Mouse (Mus musculus) G1E (cell line): ENCODE data around the gene Ints11. TPM values are rescaled to one million over a fixed set of nuclear protein-coding genes. Genes with fewer than 3 reads are reported as not detected.

ENCODE experiments used
- ATAC-seq: 2 replicates; pipeline ENCODE4 v1.8.0; 2016; ENCODE audit warnings: mild to moderate bottlenecking; ENCODE audit not compliant: insufficient number of reproducible peaks, poor library complexity, low FRiP score, severe bottlenecking; ENCODE audit errors: extremely low read depth
- DNase-seq: peaks from one replicate; pipeline ENCODE4 v3.0.0; 2012; ENCODE audit warnings: low spot score
- H3K27me3 ChIP-seq: 2 replicates; pipeline ENCODE4 v1.6.1; 2012; ENCODE audit warnings: mild to moderate bottlenecking, low read length, inconsistent platforms; ENCODE audit not compliant: insufficient read depth
- H3K36me3 ChIP-seq: replicated peaks from 2 replicates; pipeline ENCODE3; 2012; ENCODE audit warnings: mild to moderate bottlenecking, inconsistent platforms
- H3K4me1 ChIP-seq: 2 replicates; pipeline ENCODE4 v1.6.1; 2012; ENCODE audit warnings: low read depth, low read length, inconsistent platforms, mixed read lengths; ENCODE audit not compliant: insufficient read depth
- H3K4me3 ChIP-seq: 2 replicates; pipeline ENCODE4 v1.5.1; 2012; ENCODE audit warnings: low read depth, mild to moderate bottlenecking, inconsistent platforms, low read length, moderate library complexity, mixed read lengths
- H3K9me3 ChIP-seq: replicated peaks from 2 replicates; pipeline ENCODE4 v1.6.1; 2012; ENCODE audit warnings: inconsistent platforms
- CTCF ChIP-seq: IDR thresholded peaks from 2 replicates; pipeline ENCODE4 v1.5.1; 2012; ENCODE audit warnings: low read depth, low read length, inconsistent platforms, mixed read lengths
- GATA1 ChIP-seq: IDR thresholded peaks from 2 replicates; pipeline ENCODE4 v1.6.1; 2012; ENCODE audit warnings: borderline replicate concordance, low read length, inconsistent platforms, mixed read lengths
- GATA2 ChIP-seq: IDR thresholded peaks from 2 replicates; pipeline ENCODE4 v1.6.1; 2012; ENCODE audit warnings: low read depth, low read length, inconsistent platforms, borderline replicate concordance
- POLR2AphosphoS5 ChIP-seq: IDR thresholded peaks from 2 replicates; pipeline ENCODE4 v1.6.1; 2012; ENCODE audit warnings: low read depth, low read length, inconsistent platforms; ENCODE audit not compliant: insufficient replicate concordance
- TAL1 ChIP-seq: conservative IDR thresholded peaks from 2 replicates; pipeline ENCODE4 v1.6.1; 2012; ENCODE audit warnings: low read depth, low read length, inconsistent platforms, mixed read lengths
- polyA plus RNA-seq: library from polyadenylated mRNA; stranded (reverse); fragments of >175 nt; gene quantifications from 2 replicates; pipeline ENCODE4 v1.2.3, GENCODE M21; 2012
- total RNA-seq, 2 experiments: library from RNA; stranded (forward) in 1 of 2; stranded (reverse) in 1 of 2; fragments of 200-1000 nt in 1 of 2; fragments of >200 nt in 1 of 2; fragmentation: Nextera tagmentation in 1 of 2; gene quantifications; 2 replicates each; pipeline ENCODE4 v1.2.3; 2014 to 2017

The Ints11 gene
- total and polyA plus RNA-seq, 3 experiments = 21.7 to 43.5 (median 35.6) TPM

GRCm38 (mm10) chr4:155908281-155908680 is 38.9 kb downstream of the Ints11 start:
- H3K9me3 ChIP-seq = no peaks in the 10 kb centered on the region
- DNase-seq (no peak), ATAC-seq (no peak)
- TF ChIP-seq POLR2AphosphoS5 = no peak
- TF ChIP-seq GATA2 = no peak
- no peak for TF ChIP-seq CTCF
- TF ChIP-seq GATA1 = no peak
- TF ChIP-seq TAL1 = no peak
- H3K36me3 ChIP-seq = peaks cover 54% of the 10 kb centered on the region
- 0 out of 2 replicates have a peak, but pooled peaks cover 4% of the 10 kb centered on the region for H3K4me1 ChIP-seq
- H3K4me3 ChIP-seq = no peak overlapping the region
- H3K27me3 ChIP-seq = peaks cover 11% of the 10 kb centered on the region

GRCm38 (mm10) chr4:155908751-155909150 is 39.4 kb downstream of the Ints11 start:
- TF ChIP-seq GATA2 (no peak), GATA1 (no peak), POLR2AphosphoS5 (no peak), CTCF (no peak), TAL1 (no peak)
- H3K27me3 ChIP-seq = peaks cover 11% of the 10 kb centered on the region
- ATAC-seq (no peak), DNase-seq (no peak)
- H3K4me1 ChIP-seq = 0 out of 2 replicates have a peak, but pooled peaks cover 4% of the 10 kb centered on the region
- H3K4me3 ChIP-seq = no peak overlapping the region
- H3K9me3 ChIP-seq = no peaks in the 10 kb centered on the region
- H3K36me3 ChIP-seq = peaks cover 50% of the 10 kb centered on the region

GRCm38 (mm10) chr4:155932031-155932430 is 62.7 kb downstream of the Ints11 start:
- H3K36me3 ChIP-seq = no peaks in the 10 kb centered on the region
- TF ChIP-seq TAL1 (no peak), GATA2 (no peak), POLR2AphosphoS5 (no peak), GATA1 (no peak), CTCF (no peak)
- H3K27me3 ChIP-seq = peaks cover 24% of the 10 kb centered on the region
- no peak for ATAC-seq
- H3K4me1 ChIP-seq = no peaks in the 10 kb centered on the region
- H3K4me3 ChIP-seq = no peak overlapping the region
- no peaks in the 10 kb centered on the region for H3K9me3 ChIP-seq
- DNase-seq = no peak

Other genes starting within 250 kb of the Ints11 start
Only the 20 nearest of the 28 such genes appear.
- 0.58 and 0.68 TPM in 2 replicates for gene Tmem240, start 134.7 kb upstream of the Ints11 start, total RNA-seq (2014; fragmentation: Nextera tagmentation)
- gene Tmem240, start 134.7 kb upstream of the Ints11 start, total RNA-seq (2017) = 0.55 and 0.64 TPM in 2 replicates
- 0.94 and 0.98 TPM in 2 replicates for gene Tmem240, start 134.7 kb upstream of the Ints11 start, polyA plus RNA-seq
- 43.2 and 64.6 TPM in 2 replicates for gene Atad3a, start 108.5 kb upstream of the Ints11 start, total RNA-seq (2014; fragmentation: Nextera tagmentation)
- 58.8 and 61.5 TPM in 2 replicates for gene Atad3a, start 108.5 kb upstream of the Ints11 start, total RNA-seq (2017)
- gene Atad3a, start 108.5 kb upstream of the Ints11 start, polyA plus RNA-seq = 65.7 and 70.7 TPM in 2 replicates
- 0.39 and 0.68 TPM in 2 replicates for gene Vwa1, start 94.8 kb upstream of the Ints11 start, total RNA-seq (2014; fragmentation: Nextera tagmentation)
- 0.93 and 1.0 TPM in 2 replicates for gene Vwa1, start 94.8 kb upstream of the Ints11 start, total RNA-seq (2017)
- 0.09 and 0.10 TPM in 2 replicates for gene Vwa1, start 94.8 kb upstream of the Ints11 start, polyA plus RNA-seq
- not detected in 2 replicates for gene Tmem88b, start 83.7 kb upstream of the Ints11 start, total RNA-seq (2014; fragmentation: Nextera tagmentation)
- gene Tmem88b, start 83.7 kb upstream of the Ints11 start, total RNA-seq (2017) = 0.05 and 0.06 TPM in 2 replicates
- 0.01 TPM in 1 of 2 replicates, not detected in the other for gene Tmem88b, start 83.7 kb upstream of the Ints11 start, polyA plus RNA-seq
- gene Ankrd65, start 79.1 kb upstream of the Ints11 start, total RNA-seq (2014; fragmentation: Nextera tagmentation) = not detected in 2 replicates
- not detected in 2 replicates for gene Ankrd65, start 79.1 kb upstream of the Ints11 start, total RNA-seq (2017)
- not detected in 2 replicates for gene Ankrd65, start 79.1 kb upstream of the Ints11 start, polyA plus RNA-seq
- gene Mrpl20, start 66.7 kb upstream of the Ints11 start, total RNA-seq (2014; fragmentation: Nextera tagmentation) = 86.3 and 97.2 TPM in 2 replicates
- 85.3 and 124 TPM in 2 replicates for gene Mrpl20, start 66.7 kb upstream of the Ints11 start, total RNA-seq (2017)
- gene Mrpl20, start 66.7 kb upstream of the Ints11 start, polyA plus RNA-seq = 15.1 and 17.9 TPM in 2 replicates
- 121 and 171 TPM in 2 replicates for gene Ccnl2, start 57.1 kb upstream of the Ints11 start, total RNA-seq (2014; fragmentation: Nextera tagmentation)
- gene Ccnl2, start 57.1 kb upstream of the Ints11 start, total RNA-seq (2017) = 125 and 150 TPM in 2 replicates
- gene Ccnl2, start 57.1 kb upstream of the Ints11 start, polyA plus RNA-seq = 33.0 and 41.8 TPM in 2 replicates
- 147 and 155 TPM in 2 replicates for gene Aurkaip1, start 38.3 kb upstream of the Ints11 start, total RNA-seq (2014; fragmentation: Nextera tagmentation)
- 158 and 160 TPM in 2 replicates for gene Aurkaip1, start 38.3 kb upstream of the Ints11 start, total RNA-seq (2017)
- 291 and 293 TPM in 2 replicates for gene Aurkaip1, start 38.3 kb upstream of the Ints11 start, polyA plus RNA-seq
- not detected in 2 replicates for gene Mxra8, start 29.9 kb upstream of the Ints11 start, total RNA-seq (2014; fragmentation: Nextera tagmentation)
- 0.33 and 0.46 TPM in 2 replicates for gene Mxra8, start 29.9 kb upstream of the Ints11 start, total RNA-seq (2017)
- gene Mxra8, start 29.9 kb upstream of the Ints11 start, polyA plus RNA-seq = not detected in 2 replicates
- 14.4 and 16.8 TPM in 2 replicates for gene Dvl1, start 22.1 kb upstream of the Ints11 start, total RNA-seq (2014; fragmentation: Nextera tagmentation)
- 9.2 and 13.7 TPM in 2 replicates for gene Dvl1, start 22.1 kb upstream of the Ints11 start, total RNA-seq (2017)
- gene Dvl1, start 22.1 kb upstream of the Ints11 start, polyA plus RNA-seq = 77.7 and 92.8 TPM in 2 replicates
- 1.6 and 1.7 TPM in 2 replicates for gene Tas1r3, start 6.2 kb upstream of the Ints11 start, total RNA-seq (2014; fragmentation: Nextera tagmentation)
- 0.52 and 0.60 TPM in 2 replicates for gene Tas1r3, start 6.2 kb upstream of the Ints11 start, total RNA-seq (2017)
- 0.02 and 0.03 TPM in 2 replicates for gene Tas1r3, start 6.2 kb upstream of the Ints11 start, polyA plus RNA-seq
- 6.7 and 11.8 TPM in 2 replicates for gene Cptp, start 106 bp upstream of the Ints11 start, total RNA-seq (2014; fragmentation: Nextera tagmentation)
- 9.3 and 9.5 TPM in 2 replicates for gene Cptp, start 106 bp upstream of the Ints11 start, total RNA-seq (2017)
- 1.1 and 3.6 TPM in 2 replicates for gene Cptp, start 106 bp upstream of the Ints11 start, polyA plus RNA-seq
- 16.6 and 19.5 TPM in 2 replicates for gene Pusl1, start 22.2 kb downstream of the Ints11 start, total RNA-seq (2014; fragmentation: Nextera tagmentation)
- 27.9 and 32.3 TPM in 2 replicates for gene Pusl1, start 22.2 kb downstream of the Ints11 start, total RNA-seq (2017)
- 135 and 233 TPM in 2 replicates for gene Pusl1, start 22.2 kb downstream of the Ints11 start, polyA plus RNA-seq
- gene Acap3, start 22.3 kb downstream of the Ints11 start, total RNA-seq (2014; fragmentation: Nextera tagmentation) = 16.5 and 19.9 TPM in 2 replicates
- gene Acap3, start 22.3 kb downstream of the Ints11 start, total RNA-seq (2017) = 12.4 and 12.5 TPM in 2 replicates
- 31.0 and 32.9 TPM in 2 replicates for gene Acap3, start 22.3 kb downstream of the Ints11 start, polyA plus RNA-seq
- 118 and 122 TPM in 2 replicates for gene Ube2j2, start 74.3 kb downstream of the Ints11 start, total RNA-seq (2014; fragmentation: Nextera tagmentation)
- gene Ube2j2, start 74.3 kb downstream of the Ints11 start, total RNA-seq (2017) = 124 and 178 TPM in 2 replicates
- gene Ube2j2, start 74.3 kb downstream of the Ints11 start, polyA plus RNA-seq = 167 and 223 TPM in 2 replicates
- 17.0 and 19.9 TPM in 2 replicates for gene C1qtnf12, start 92.8 kb downstream of the Ints11 start, total RNA-seq (2014; fragmentation: Nextera tagmentation)
- 9.7 and 14.2 TPM in 2 replicates for gene C1qtnf12, start 92.8 kb downstream of the Ints11 start, total RNA-seq (2017)
- gene C1qtnf12, start 92.8 kb downstream of the Ints11 start, polyA plus RNA-seq = 43.7 and 60.7 TPM in 2 replicates
- gene B3galt6, start 123.1 kb downstream of the Ints11 start, total RNA-seq (2014; fragmentation: Nextera tagmentation) = 3.6 and 5.1 TPM in 2 replicates
- 11.6 and 11.7 TPM in 2 replicates for gene B3galt6, start 123.1 kb downstream of the Ints11 start, total RNA-seq (2017)
- 4.1 and 4.2 TPM in 2 replicates for gene B3galt6, start 123.1 kb downstream of the Ints11 start, polyA plus RNA-seq
- 51.0 and 94.4 TPM in 2 replicates for gene Sdf4, start 123.3 kb downstream of the Ints11 start, total RNA-seq (2014; fragmentation: Nextera tagmentation)
- 156 and 163 TPM in 2 replicates for gene Sdf4, start 123.3 kb downstream of the Ints11 start, total RNA-seq (2017)
- 30.7 and 31.8 TPM in 2 replicates for gene Sdf4, start 123.3 kb downstream of the Ints11 start, polyA plus RNA-seq
- 2.3 and 2.5 TPM in 2 replicates for gene Tnfrsf4, start 144.3 kb downstream of the Ints11 start, total RNA-seq (2014; fragmentation: Nextera tagmentation)
- 1.2 and 3.1 TPM in 2 replicates for gene Tnfrsf4, start 144.3 kb downstream of the Ints11 start, total RNA-seq (2017)
- 0.58 and 1.1 TPM in 2 replicates for gene Tnfrsf4, start 144.3 kb downstream of the Ints11 start, polyA plus RNA-seq
- gene Tnfrsf18, start 156.6 kb downstream of the Ints11 start, total RNA-seq (2014; fragmentation: Nextera tagmentation) = not detected in 2 replicates
- gene Tnfrsf18, start 156.6 kb downstream of the Ints11 start, total RNA-seq (2017) = 0.22 TPM in 1 of 2 replicates, not detected in the other
- not detected in 2 replicates for gene Tnfrsf18, start 156.6 kb downstream of the Ints11 start, polyA plus RNA-seq